ENCODE assay signal across 29 mouse cellular contexts in genomic region chr14:20749494-20750051, GRCm38 (mm10). TPM values are rescaled to one million over a fixed set of nuclear protein-coding genes. Genes with fewer than 3 reads are reported as not detected.
DNase-seq lines count a peak whose midpoint lies in the region; ATAC-seq and TF ChIP-seq lines count a peak whose summit lies in the region.
"Had no signal": no experiment of that assay in that cellular context is flagged by ENCODE, and none has a peak within 500 bp of the region (broad histone marks: within the 10 kb centered on the region; RNA-seq: fewer than 3 reads in every experiment).

No protein-coding gene starts in this region.

- H3K9me3 ChIP-seq in heart, embryonic 11.5 days (replicated peaks; ENCODE audit: control insufficient read depth, low read length), result no peaks in the 10 kb centered on the region
- no peaks in the 10 kb centered on the region for H3K9me3 ChIP-seq in heart, embryonic 16.5 days (replicated peaks; ENCODE audit: control insufficient read depth, low read length)
- H3K9me3 ChIP-seq: embryonic facial prominence, embryonic 12.5 days; G1E; liver, embryonic 12.5 days; megakaryocyte, embryonic 14.5 days; midbrain, embryonic 12.5 days; neural tube, embryonic 12.5 days had no signal

- no peak overlapping the region for H3K4me3 ChIP-seq in heart, embryonic 11.5 days (ENCODE audit: low read depth, low read length)
- H3K4me3 ChIP-seq in heart, embryonic 16.5 days (ENCODE audit: low read length), result no peak overlapping the region
- no peak overlapping the region for H3K4me3 ChIP-seq in layer of hippocampus, adult 2 months
- H3K4me3 ChIP-seq: embryonic facial prominence, embryonic 12.5 days; liver, embryonic 12.5 days; megakaryocyte, embryonic 14.5 days; midbrain, embryonic 12.5 days; myocyte; neural tube, embryonic 12.5 days had no signal

- no peak overlapping the region for H3K9ac ChIP-seq in heart, embryonic 11.5 days (ENCODE audit: low read depth, low read length)
- peak overlapping the region; percentile 25; the same call in 1 of the 2 replicates for H3K9ac ChIP-seq in heart, embryonic 16.5 days (ENCODE audit: low read length)
- H3K9ac ChIP-seq: embryonic facial prominence, embryonic 12.5 days; liver, embryonic 12.5 days; liver, postnatal 0 days; midbrain, embryonic 12.5 days; neural tube, embryonic 12.5 days had no signal

- no peak for ATAC-seq in heart, embryonic 11.5 days (replicated peaks; ENCODE audit: insufficient number of reproducible peaks, low FRiP score, low TSS enrichment)
- ATAC-seq in heart, embryonic 16.5 days (replicated peaks; ENCODE audit: extremely low read depth, insufficient read depth, low FRiP score), result no peak; the same call in 1 of the 2 replicates
- ATAC-seq: forebrain, embryonic 14.5 days; hindbrain, postnatal 0 days; liver, embryonic 12.5 days; liver, postnatal 0 days; lung, postnatal 0 days had no signal

- peak overlapping the region; percentile 84 for H3K27ac ChIP-seq in heart, embryonic 11.5 days (ENCODE audit: low read depth, low read length)
- H3K27ac ChIP-seq in heart, embryonic 16.5 days (ENCODE audit: low read length), result peak overlapping the region; percentile 84
- 0 out of 2 replicates have a peak overlapping the region, but pooled peaks have one; percentile 5 for H3K27ac ChIP-seq in layer of hippocampus, adult 2 months
- H3K27ac ChIP-seq: embryonic facial prominence, embryonic 12.5 days; liver, embryonic 12.5 days; midbrain, embryonic 12.5 days; neural tube, embryonic 12.5 days had no signal

- WGBS in heart, embryonic 11.5 days (ENCODE audit: insufficient replicate concordance), result 47% methylated on average over 4 of the region's 4 CpGs
- 51% methylated on average over 4 of the region's 4 CpGs for WGBS in heart, embryonic 16.5 days

- no peak for DNase-seq in heart, adult 8-10 months (ENCODE audit: low spot score)
- no peak for DNase-seq in heart, adult 11 months
- DNase-seq in layer of hippocampus, adult 2 months (ENCODE audit: low spot score in 2 of 2), result no peak
- no peak for DNase-seq in layer of hippocampus, postnatal 36 days
- DNase-seq in embryo, embryonic 10.5 days (ENCODE audit: low spot score), result no peak
- DNase-seq: adrenal gland, postnatal 10 days; cerebellum, adult 8-10 months; cerebellum, postnatal 25 days; gastrocnemius, postnatal 14 days; kidney, adult 11 months; kidney, postnatal 10 days; left cerebral cortex, postnatal 4 days; liver, postnatal 0 days; lung, postnatal 4 days; right cerebral cortex, postnatal 4 days; thymus, adult 2 months; thymus, postnatal 36 days had no signal

- H3K27me3 ChIP-seq in heart, embryonic 11.5 days (ENCODE audit: control insufficient read depth, insufficient read depth, low read length), result no peaks in the 10 kb centered on the region
- H3K27me3 ChIP-seq in heart, embryonic 16.5 days (ENCODE audit: control insufficient read depth, insufficient read depth, low read length), result no peaks in the 10 kb centered on the region
- H3K27me3 ChIP-seq: embryonic facial prominence, embryonic 12.5 days; liver, embryonic 12.5 days; megakaryocyte, embryonic 14.5 days; midbrain, embryonic 12.5 days; neural tube, embryonic 12.5 days had no signal

- H3K36me3 ChIP-seq in heart, embryonic 11.5 days (ENCODE audit: control insufficient read depth, insufficient read depth, low read length), result peaks cover 8% of the 10 kb centered on the region
- peaks cover 21% of the 10 kb centered on the region for H3K36me3 ChIP-seq in heart, embryonic 16.5 days (ENCODE audit: control insufficient read depth, insufficient read depth)

- H3K4me1 ChIP-seq in heart, embryonic 11.5 days (ENCODE audit: control insufficient read depth, insufficient read depth, low read length), result peaks cover 23% of the 10 kb centered on the region
- peaks cover 29% of the 10 kb centered on the region for H3K4me1 ChIP-seq in heart, embryonic 16.5 days (ENCODE audit: control insufficient read depth, insufficient read depth, low read length)
- H3K4me1 ChIP-seq: embryonic facial prominence, embryonic 12.5 days; liver, embryonic 12.5 days; midbrain, embryonic 12.5 days; neural tube, embryonic 12.5 days had no signal

- H3K4me2 ChIP-seq in heart, embryonic 11.5 days, result no peak overlapping the region
- no peak overlapping the region for H3K4me2 ChIP-seq in heart, embryonic 16.5 days (ENCODE audit: low read depth, low read length)
- H3K4me2 ChIP-seq: embryonic facial prominence, embryonic 12.5 days; liver, embryonic 12.5 days; midbrain, embryonic 12.5 days; neural tube, embryonic 12.5 days had no signal

- no peak for TF ChIP-seq CTCF in layer of hippocampus, adult 2 months (conservative IDR thresholded peaks at IDR 0.05)

RNA-seq across cellular contexts. Expression of gene Ndst2, which starts 15.2 kb away (rescaled TPM):
- 18.7 and 19.1 TPM in 2 replicates for polyA plus RNA-seq in heart, embryonic 11.5 days (2014; fragmentation: Nextera tagmentation; extraction: Ambion mirVana)
- 10 to 100 TPM in 1 of 4 experiments, 1 to 10 TPM in 3; 7.1 to 10.6 (median 9.9) TPM for total RNA-seq in heart, adult 8-10 months (2022)
- 16.2 and 17.2 TPM in 2 replicates for polyA plus RNA-seq in heart, embryonic 16.5 days (2015; fragmentation: Nextera tagmentation; extraction: Ambion mirVana)
- total RNA-seq in layer of hippocampus, adult 2 months (2021), result 10 to 100 TPM; 20.4 to 20.9 TPM
- 10 to 100 TPM; 16.5 to 16.9 TPM for total RNA-seq in layer of hippocampus, postnatal 36 days (2021)

RNA-seq across cellular contexts. Expression of gene Zswim8, which starts 42.2 kb away (rescaled TPM):
- 23.4 and 24.1 TPM in 2 replicates for polyA plus RNA-seq in heart, embryonic 11.5 days (2014; fragmentation: Nextera tagmentation; extraction: Ambion mirVana)
- total RNA-seq in heart, adult 8-10 months (2022), result 10 to 100 TPM; 38.7 to 47.0 (median 43.1) TPM
- polyA plus RNA-seq in heart, embryonic 16.5 days (2015; fragmentation: Nextera tagmentation; extraction: Ambion mirVana), result 22.3 and 24.1 TPM in 2 replicates
- total RNA-seq in layer of hippocampus, adult 2 months (2021), result 100 to 1,000 TPM; 189 to 206 TPM
- total RNA-seq in layer of hippocampus, postnatal 36 days (2021), result 100 to 1,000 TPM; 154 to 187 TPM

RNA-seq across cellular contexts. Expression of gene Camk2g, which starts 44.3 kb away (rescaled TPM):
- polyA plus RNA-seq in heart, embryonic 11.5 days (2014; fragmentation: Nextera tagmentation; extraction: Ambion mirVana), result 61.8 and 65.6 TPM in 2 replicates
- total RNA-seq in heart, adult 8-10 months (2022), result 10 to 100 TPM; 47.2 to 73.5 (median 58.4) TPM
- polyA plus RNA-seq in heart, embryonic 16.5 days (2015; fragmentation: Nextera tagmentation; extraction: Ambion mirVana), result 81.5 and 103 TPM in 2 replicates
- 100 to 1,000 TPM; 216 to 229 TPM for total RNA-seq in layer of hippocampus, adult 2 months (2021)
- 100 to 1,000 TPM; 187 to 199 TPM for total RNA-seq in layer of hippocampus, postnatal 36 days (2021)

RNA-seq across cellular contexts. Expression of gene Chchd1, which starts 46.8 kb away (rescaled TPM):
- 221 and 230 TPM in 2 replicates for polyA plus RNA-seq in heart, embryonic 11.5 days (2014; fragmentation: Nextera tagmentation; extraction: Ambion mirVana)
- total RNA-seq in heart, adult 8-10 months (2022), result 100 to 1,000 TPM; 110 to 126 (median 118) TPM
- 175 and 177 TPM in 2 replicates for polyA plus RNA-seq in heart, embryonic 16.5 days (2015; fragmentation: Nextera tagmentation; extraction: Ambion mirVana)
- total RNA-seq in layer of hippocampus, adult 2 months (2021), result 10 to 100 TPM; 53.4 to 56.9 TPM
- total RNA-seq in layer of hippocampus, postnatal 36 days (2021), result 10 to 100 TPM; 48.8 to 50.0 TPM

RNA-seq across cellular contexts. Expression of gene Fut11, which starts 54.8 kb away (rescaled TPM):
- 13.4 and 18.8 TPM in 2 replicates for polyA plus RNA-seq in heart, embryonic 11.5 days (2014; fragmentation: Nextera tagmentation; extraction: Ambion mirVana)
- 1 to 10 TPM; 4.2 to 4.9 (median 4.6) TPM for total RNA-seq in heart, adult 8-10 months (2022)
- polyA plus RNA-seq in heart, embryonic 16.5 days (2015; fragmentation: Nextera tagmentation; extraction: Ambion mirVana), result 20.5 and 20.6 TPM in 2 replicates
- total RNA-seq in layer of hippocampus, adult 2 months (2021), result 10 to 100 TPM; 14.8 to 15.5 TPM
- 10 to 100 TPM; 15.1 to 16.4 TPM for total RNA-seq in layer of hippocampus, postnatal 36 days (2021)

Comparison
In these comparisons a context has a peak if more than half of its experiments do, and no peak if none do; other contexts are left out.
1. H3K27ac ChIP-seq: peak in every context shown above with its lines; median percentile 84 in heart, embryonic 11.5 days; 84 in heart, embryonic 16.5 days; 5 in layer of hippocampus, adult 2 months.